Mouse (Mus musculus) testis, adult 2 months (tissue): ENCODE results near the gene Phykpl. TPM values are rescaled to one million over a fixed set of nuclear protein-coding genes. Genes with fewer than 3 reads are reported as not detected.

Experiments used
- H3K27ac ChIP-seq: fragments of 200-500 bp; 2 replicates; pipeline ENCODE4 v1.5.1; 2012; ENCODE audit warnings: low read depth, low read length; ENCODE audit not compliant: control insufficient read depth, insufficient read depth
- H3K27me3 ChIP-seq: fragments of 200-500 bp; 2 replicates; pipeline ENCODE4 v1.6.1; 2012; ENCODE audit warnings: mild to moderate bottlenecking, low read length, moderate library complexity; ENCODE audit not compliant: control insufficient read depth, insufficient read depth
- H3K36me3 ChIP-seq: fragments of 200-500 bp; 2 replicates; pipeline ENCODE4 v1.6.1; 2012; ENCODE audit warnings: mild to moderate bottlenecking, low read length; ENCODE audit not compliant: control insufficient read depth, insufficient read depth
- H3K4me1 ChIP-seq: fragments of 200-500 bp; 2 replicates; pipeline ENCODE4 v1.6.1; 2012; ENCODE audit warnings: low read length; ENCODE audit not compliant: control insufficient read depth, insufficient read depth
- H3K4me3 ChIP-seq: fragments of 200-500 bp; 2 replicates; pipeline ENCODE4 v1.5.1; 2012; ENCODE audit warnings: low read depth, mild to moderate bottlenecking, low read length, moderate library complexity, mixed read lengths; ENCODE audit not compliant: control insufficient read depth
- CTCF ChIP-seq: fragments of 200-500 bp; IDR thresholded peaks from 2 replicates; pipeline ENCODE4 v1.5.1; 2012; ENCODE audit warnings: low read depth, mild to moderate bottlenecking, inconsistent platforms, low read length, moderate library complexity; ENCODE audit not compliant: control insufficient read depth, insufficient read depth, insufficient replicate concordance
- POLR2A ChIP-seq: fragments of 200-500 bp; IDR thresholded peaks from 2 replicates; pipeline ENCODE4 v1.6.1; 2012; ENCODE audit warnings: low read depth, mild to moderate bottlenecking, inconsistent platforms, low read length, moderate library complexity; ENCODE audit not compliant: control insufficient read depth
- polyA plus RNA-seq: library from polyadenylated mRNA; depleted of rRNA; stranded (reverse); fragments of >200 nt; gene quantifications from 2 replicates; pipeline ENCODE4 v1.2.3, GENCODE M21; 2012

The Phykpl gene
- polyA plus RNA-seq, 1 experiment, result 7.3 TPM

- Histone ChIP-seq H3K4me1 (peaks cover 23% of the 10 kb centered on the region), H3K4me3 (no peak overlapping the region), H3K36me3 (peaks cover 3% of the 10 kb centered on the region), H3K27me3 (no peaks in the 10 kb centered on the region), H3K27ac (no peak overlapping the region)
- TF ChIP-seq CTCF (no peak), POLR2A (no peak)
These were observed 2.5 kb downstream of the Phykpl start for GRCm38 (mm10) chr11:51587059-51587458.

GRCm38 (mm10) chr11:51588833-51589232 lies 4.3 kb downstream of the Phykpl start:
- Histone ChIP-seq H3K27ac (no peak overlapping the region), H3K4me3 (no peak overlapping the region), H3K36me3 (peaks cover 3% of the 10 kb centered on the region), H3K27me3 (no peaks in the 10 kb centered on the region), H3K4me1 (peaks cover 17% of the 10 kb centered on the region)
- TF ChIP-seq CTCF, result no peak
- no peak for TF ChIP-seq POLR2A

GRCm38 (mm10) chr11:51590002-51590401 lies 5.4 kb downstream of the Phykpl start:
- no peak for TF ChIP-seq CTCF
- no peak for TF ChIP-seq POLR2A
- Histone ChIP-seq H3K36me3 (peaks cover 3% of the 10 kb centered on the region), H3K4me1 (peaks cover 9% of the 10 kb centered on the region), H3K27ac (no peak overlapping the region), H3K27me3 (no peaks in the 10 kb centered on the region), H3K4me3 (no peak overlapping the region)

- Histone ChIP-seq H3K27ac (no peak overlapping the region), H3K4me1 (peaks cover 2% of the 10 kb centered on the region; the same call in 1 of the 2 replicates), H3K36me3 (peaks cover 3% of the 10 kb centered on the region), H3K27me3 (no peaks in the 10 kb centered on the region), H3K4me3 (no peak overlapping the region)
- no peak for TF ChIP-seq POLR2A
- no peak for TF ChIP-seq CTCF
These were observed 6.6 kb downstream of the Phykpl start for GRCm38 (mm10) chr11:51591168-51591567.

- H3K36me3 ChIP-seq, result peaks cover 3% of the 10 kb centered on the region
These were observed 7.4 kb downstream of the Phykpl start for GRCm38 (mm10) chr11:51591915-51592314.

GRCm38 (mm10) chr11:51593368-51593767 lies 8.8 kb downstream of the Phykpl start:
- no peaks in the 10 kb centered on the region for H3K4me1 ChIP-seq
- no peak overlapping the region for H3K4me3 ChIP-seq
- H3K27me3 ChIP-seq, result no peaks in the 10 kb centered on the region
- H3K27ac ChIP-seq, result no peak overlapping the region
- peaks cover 3% of the 10 kb centered on the region for H3K36me3 ChIP-seq
- TF ChIP-seq CTCF, result no peak
- TF ChIP-seq POLR2A, result no peak

More at GRCm38 (mm10) chr11:51591915-51592314, 7.4 kb downstream of the Phykpl start:
- H3K27me3 ChIP-seq, result no peaks in the 10 kb centered on the region
- TF ChIP-seq CTCF (no peak), POLR2A (no peak)
- H3K27ac ChIP-seq, result no peak overlapping the region
- H3K4me1 ChIP-seq, result peaks cover 2% of the 10 kb centered on the region; the same call in 1 of the 2 replicates
- no peak overlapping the region for H3K4me3 ChIP-seq

- no peak overlapping the region for H3K27ac ChIP-seq
- TF ChIP-seq POLR2A (no peak), CTCF (no peak)
- H3K36me3 ChIP-seq, result peaks cover 3% of the 10 kb centered on the region
- no peaks in the 10 kb centered on the region for H3K4me1 ChIP-seq
- H3K4me3 ChIP-seq, result no peak overlapping the region
- H3K27me3 ChIP-seq, result no peaks in the 10 kb centered on the region
These were observed 9.3 kb downstream of the Phykpl start for GRCm38 (mm10) chr11:51593849-51594248.

GRCm38 (mm10) chr11:51594715-51595350 lies 10.3 kb downstream of the Phykpl start:
- no peak overlapping the region for H3K4me3 ChIP-seq
- peaks cover 3% of the 10 kb centered on the region for H3K36me3 ChIP-seq
- H3K4me1 ChIP-seq, result no peaks in the 10 kb centered on the region
- H3K27me3 ChIP-seq, result no peaks in the 10 kb centered on the region
- no peak overlapping the region for H3K27ac ChIP-seq
- TF ChIP-seq CTCF, result no peak
- no peak for TF ChIP-seq POLR2A
